Mouse (Mus musculus) hindbrain, embryonic 14.5 days (tissue): Measurements from ENCODE around the gene Rell1. TPM values are rescaled to one million over a fixed set of nuclear protein-coding genes. Genes with fewer than 3 reads are reported as not detected.
A peak's percentile ranks its signal among the peaks of the same experiment; 100 is the strongest.
"Not testable (repeated sequence)": the region's sequence is repeated elsewhere in the genome, so short reads cannot be mapped to it uniquely, and the experiment has no call there.

ENCODE experiments used
- ATAC-seq: fragments of 200-750 bp; cut with Nextera tagmentation; 2 replicates; pipeline ENCODE4 v1.8.0; 2017; ENCODE audit warnings: moderate number of reproducible peaks, mild to moderate bottlenecking, moderate TSS enrichment, moderate library complexity; ENCODE audit not compliant: low FRiP score
- DNase-seq: peaks from one replicate; pipeline ENCODE4 v3.0.0-alpha.2; 2015; ENCODE audit warnings: low spot score
- H3K27ac ChIP-seq: fragments of 300-500 bp; sonication (generic); 2 replicates; pipeline ENCODE4 v1.5.1; 2014; ENCODE audit warnings: mild to moderate bottlenecking, moderate library complexity
- H3K27me3 ChIP-seq: fragments of 300-500 bp; sonication (generic); 2 replicates; pipeline ENCODE4 v1.6.1; 2014; ENCODE audit warnings: mild to moderate bottlenecking, low read length, mixed read lengths; ENCODE audit not compliant: control insufficient read depth, insufficient read depth
- H3K36me3 ChIP-seq: fragments of 300-500 bp; sonication (generic); replicated peaks from 2 replicates; pipeline ENCODE4 v1.6.1; 2014; ENCODE audit not compliant: control insufficient read depth, insufficient read depth
- H3K4me1 ChIP-seq: fragments of 300-500 bp; sonication (generic); replicated peaks from 2 replicates; pipeline ENCODE4 v1.6.1; 2014; ENCODE audit warnings: antibody characterized with exemption, low read length, mixed read lengths; ENCODE audit not compliant: control insufficient read depth, insufficient read depth
- H3K4me2 ChIP-seq: fragments of 300-500 bp; sonication (generic); replicated peaks from 2 replicates; pipeline ENCODE4 v1.6.1; 2014; ENCODE audit warnings: mild to moderate bottlenecking, moderate library complexity
- H3K4me3 ChIP-seq: fragments of 300-500 bp; sonication (generic); replicated peaks from 2 replicates; pipeline ENCODE4 v1.5.1; 2014; ENCODE audit warnings: mild to moderate bottlenecking, low read length
- H3K9ac ChIP-seq: fragments of 300-500 bp; sonication (generic); 2 replicates; pipeline ENCODE4 v1.6.1; 2014
- H3K9me3 ChIP-seq: fragments of 300-500 bp; sonication (generic); 2 replicates; pipeline ENCODE4 v1.6.1; 2016; ENCODE audit warnings: low read length; ENCODE audit not compliant: control insufficient read depth
- WGBS: fragments of 180-500 bp; shearing (Covaris S2); extraction: QIAGEN DNeasy Blood & Tissue Kit; methylation state at CpG from one replicate; pipeline ENCODE4 v1.1.7; 2014; 5-methylcytosine and 5-hydroxymethylcytosine counted together
- polyA plus RNA-seq: library from polyadenylated mRNA; unstranded; fragments of >200 nt; fragmentation: Nextera tagmentation; extraction: Ambion mirVana; gene quantifications from 2 replicates; pipeline ENCODE4 v1.2.1, GENCODE M21; 2014

Rell1 gene
- polyA plus RNA-seq, 1 experiment from 2014 or later, result 4.9 TPM

GRCm38 (mm10) chr5:63910171-63910960 lies 58.3 kb downstream of the Rell1 start:
- DNase-seq, result no peak
- H3K27ac ChIP-seq, result no peak overlapping the region
- WGBS, result 84% methylated on average over 10 of the region's 10 CpGs

GRCm38 (mm10) chr5:63907513-63907912 lies 61.2 kb downstream of the Rell1 start:
- ATAC-seq, result no peak
- Histone ChIP-seq H3K9ac (no peak overlapping the region), H3K36me3 (no peaks in the 10 kb centered on the region), H3K27ac (no peak overlapping the region), H3K4me2 (no peak overlapping the region), H3K27me3 (no peaks in the 10 kb centered on the region), H3K4me1 (no peaks in the 10 kb centered on the region), H3K9me3 (no peaks in the 10 kb centered on the region), H3K4me3 (no peak overlapping the region)
- WGBS, result 61% methylated on average over 4 of the region's 4 CpGs
- DNase-seq, result no peak

More at GRCm38 (mm10) chr5:63910171-63910960, 58.3 kb downstream of the Rell1 start:
- no peaks in the 10 kb centered on the region for H3K36me3 ChIP-seq
- H3K4me1 ChIP-seq, result no peaks in the 10 kb centered on the region
- no peak overlapping the region for H3K9ac ChIP-seq
- no peaks in the 10 kb centered on the region for H3K27me3 ChIP-seq
- no peak for ATAC-seq
- H3K9me3 ChIP-seq, result no peaks in the 10 kb centered on the region
- H3K4me2 ChIP-seq, result no peak overlapping the region
- H3K4me3 ChIP-seq, result no peak overlapping the region

- ATAC-seq, result peak; percentile 71
- H3K4me2 ChIP-seq, result no peak overlapping the region
- H3K9me3 ChIP-seq, result no peaks in the 10 kb centered on the region
- no peaks in the 10 kb centered on the region for H3K27me3 ChIP-seq
- no peaks in the 10 kb centered on the region for H3K4me1 ChIP-seq
- no peak overlapping the region for H3K27ac ChIP-seq
- DNase-seq, result peak; percentile 89
- 41% methylated on average over 13 of the region's 13 CpGs for WGBS
- no peak overlapping the region for H3K9ac ChIP-seq
- H3K4me3 ChIP-seq, result no peak overlapping the region
- H3K36me3 ChIP-seq, result no peaks in the 10 kb centered on the region
These were observed 62.3 kb downstream of the Rell1 start for GRCm38 (mm10) chr5:63906149-63907093.

GRCm38 (mm10) chr5:63903329-63903728 lies 65.4 kb downstream of the Rell1 start:
- H3K9ac ChIP-seq, result no peak overlapping the region
- no peak for DNase-seq
- H3K9me3 ChIP-seq, result no peaks in the 10 kb centered on the region
- no peaks in the 10 kb centered on the region for H3K27me3 ChIP-seq
- no peak overlapping the region for H3K4me3 ChIP-seq
- no peaks in the 10 kb centered on the region for H3K36me3 ChIP-seq
- no peak overlapping the region for H3K4me2 ChIP-seq
- no peak for ATAC-seq
- WGBS, result 88% methylated on average over 3 of the region's 3 CpGs
- H3K27ac ChIP-seq, result no peak overlapping the region
- H3K4me1 ChIP-seq, result no peaks in the 10 kb centered on the region

- Histone ChIP-seq H3K27ac (no peak overlapping the region), H3K4me3 (no peak overlapping the region), H3K4me2 (no peak overlapping the region), H3K27me3 (no peaks in the 10 kb centered on the region), H3K9me3 (no peaks in the 10 kb centered on the region), H3K4me1 (no peaks in the 10 kb centered on the region), H3K36me3 (no peaks in the 10 kb centered on the region), H3K9ac (no peak overlapping the region)
- DNase-seq (no peak), ATAC-seq (no peak)
- WGBS, result 87% methylated on average over 3 of the region's 3 CpGs
These were observed 70.9 kb downstream of the Rell1 start for GRCm38 (mm10) chr5:63897820-63898110.

- not testable (repeated sequence) for H3K27me3 ChIP-seq, H3K4me3 ChIP-seq, H3K4me1 ChIP-seq, H3K9me3 ChIP-seq, H3K4me2 ChIP-seq, H3K27ac ChIP-seq, DNase-seq, ATAC-seq, H3K36me3 ChIP-seq, H3K9ac ChIP-seq
- WGBS, result 88% methylated on average over 5 of the region's 5 CpGs
These were observed 71.5 kb downstream of the Rell1 start for GRCm38 (mm10) chr5:63897001-63897819.

GRCm38 (mm10) chr5:63891912-63892311 lies 76.8 kb downstream of the Rell1 start:
- no peak overlapping the region for H3K4me3 ChIP-seq
- DNase-seq, result no peak
- H3K9ac ChIP-seq, result no peak overlapping the region
- no peaks in the 10 kb centered on the region for H3K36me3 ChIP-seq
- H3K27me3 ChIP-seq, result no peaks in the 10 kb centered on the region
- no peak for ATAC-seq
- H3K27ac ChIP-seq, result no peak overlapping the region
- no peaks in the 10 kb centered on the region for H3K9me3 ChIP-seq
- no peaks in the 10 kb centered on the region for H3K4me1 ChIP-seq
- WGBS, result 80% methylated on average over 6 of the region's 6 CpGs
- no peak overlapping the region for H3K4me2 ChIP-seq

GRCm38 (mm10) chr5:63891241-63891640 lies 77.5 kb downstream of the Rell1 start:
- WGBS, result 82% methylated on average over 4 of the region's 4 CpGs

GRCm38 (mm10) chr5:63887111-63887510 lies 81.6 kb downstream of the Rell1 start:
- whole genome bisulfite sequencing, result 98% methylated on average over 4 of the region's 4 CpGs
- H3K4me1 ChIP-seq, result no peaks in the 10 kb centered on the region
- ATAC-seq, result no peak

More at GRCm38 (mm10) chr5:63891241-63891640, 77.5 kb downstream of the Rell1 start:
- ATAC-seq (no peak), DNase-seq (no peak)
- H3K27me3 ChIP-seq, result no peaks in the 10 kb centered on the region
- no peak overlapping the region for H3K9ac ChIP-seq
- no peaks in the 10 kb centered on the region for H3K4me1 ChIP-seq
- H3K27ac ChIP-seq, result no peak overlapping the region
- no peaks in the 10 kb centered on the region for H3K36me3 ChIP-seq
- H3K9me3 ChIP-seq, result no peaks in the 10 kb centered on the region
- no peak overlapping the region for H3K4me2 ChIP-seq
- H3K4me3 ChIP-seq, result no peak overlapping the region

More at GRCm38 (mm10) chr5:63887111-63887510, 81.6 kb downstream of the Rell1 start:
- H3K9ac ChIP-seq, result no peak overlapping the region
- H3K4me3 ChIP-seq, result no peak overlapping the region
- no peaks in the 10 kb centered on the region for H3K27me3 ChIP-seq
- no peak for DNase-seq
- no peak overlapping the region for H3K27ac ChIP-seq
- H3K36me3 ChIP-seq, result no peaks in the 10 kb centered on the region
- no peaks in the 10 kb centered on the region for H3K9me3 ChIP-seq
- no peak overlapping the region for H3K4me2 ChIP-seq
